ENCODE assay signal across 20 mouse cellular contexts in the genomic region with DNA sequence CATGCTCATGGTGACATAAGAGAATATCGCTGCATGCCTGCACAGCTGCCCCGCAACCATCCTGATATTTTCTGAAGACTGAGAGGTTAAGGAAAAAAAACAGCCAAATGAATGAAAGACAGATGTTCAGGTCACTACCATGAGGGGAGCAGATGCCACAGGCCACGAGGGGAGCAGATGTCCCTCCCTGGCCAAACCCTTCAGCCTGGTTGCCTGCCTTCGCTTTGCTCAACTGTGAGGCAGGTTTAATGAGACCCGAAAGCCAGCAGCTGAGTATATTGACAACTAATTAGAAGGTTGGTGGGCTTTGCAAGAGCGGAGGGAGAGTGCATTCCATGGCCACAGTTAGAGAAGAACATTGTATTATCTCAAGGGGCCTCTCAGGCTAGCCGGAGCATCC.
DNase-seq lines count a peak whose midpoint lies in the region; ATAC-seq and TF ChIP-seq lines count a peak whose summit lies in the region.
"Had no signal": no experiment of that assay in that cellular context is flagged by ENCODE, and none has a peak within 500 bp of the region (broad histone marks: within the 10 kb centered on the region; RNA-seq: fewer than 3 reads in every experiment).

No protein-coding gene starts in this region.

- ATAC-seq in forebrain, embryonic 11.5 days (replicated peaks; ENCODE audit: low FRiP score) = no peak
- ATAC-seq in forebrain, postnatal 0 days = no peak
- no peak for ATAC-seq in neural tube, embryonic 15.5 days (ENCODE audit: low FRiP score)
- ATAC-seq: midbrain, embryonic 15.5 days had no signal

- no peaks in the 10 kb centered on the region for H3K36me3 ChIP-seq in forebrain, embryonic 11.5 days (ENCODE audit: control insufficient read depth, insufficient read depth, low read length)
- H3K36me3 ChIP-seq in forebrain, postnatal 0 days (ENCODE audit: insufficient read depth) = no peaks in the 10 kb centered on the region
- no peaks in the 10 kb centered on the region for H3K36me3 ChIP-seq in neural tube, embryonic 15.5 days
- H3K36me3 ChIP-seq in limb, embryonic 10.5 days = no peaks in the 10 kb centered on the region
- H3K36me3 ChIP-seq: midbrain, embryonic 15.5 days; neural tube, embryonic 12.5 days had no signal

- H3K27me3 ChIP-seq in forebrain, embryonic 11.5 days (ENCODE audit: control insufficient read depth, insufficient read depth, low read length) = no peaks in the 10 kb centered on the region
- H3K27me3 ChIP-seq in forebrain, postnatal 0 days (ENCODE audit: insufficient read depth, low read length) = no peaks in the 10 kb centered on the region
- H3K27me3 ChIP-seq in neural tube, embryonic 15.5 days (replicated peaks) = no peaks in the 10 kb centered on the region
- no peaks in the 10 kb centered on the region for H3K27me3 ChIP-seq in limb, embryonic 10.5 days (ENCODE audit: low read depth, poor library complexity, severe bottlenecking)
- H3K27me3 ChIP-seq: midbrain, embryonic 15.5 days; neural tube, embryonic 12.5 days had no signal

- no peak for TF ChIP-seq CTCF in forebrain, postnatal 0 days (IDR thresholded peaks at IDR 0.05; ENCODE audit: low read depth)

- no peak overlapping the region for H3K27ac ChIP-seq in forebrain, embryonic 11.5 days (ENCODE audit: low read depth, low read length)
- no peak overlapping the region for H3K27ac ChIP-seq in forebrain, postnatal 0 days (ENCODE audit: low read depth, low read length)
- H3K27ac ChIP-seq in neural tube, embryonic 15.5 days (replicated peaks) = no peak overlapping the region
- peak overlapping the region; percentile 72 for H3K27ac ChIP-seq in limb, embryonic 10.5 days
- H3K27ac ChIP-seq: midbrain, embryonic 15.5 days; neural tube, embryonic 12.5 days had no signal

- no peaks in the 10 kb centered on the region; the same call in 1 of the 2 replicates for H3K9me3 ChIP-seq in forebrain, embryonic 11.5 days (ENCODE audit: control insufficient read depth, low read length)
- peaks cover 6% of the 10 kb centered on the region; the same call in 1 of the 2 replicates for H3K9me3 ChIP-seq in forebrain, postnatal 0 days (ENCODE audit: low read length)
- no peaks in the 10 kb centered on the region for H3K9me3 ChIP-seq in neural tube, embryonic 15.5 days (replicated peaks)
- H3K9me3 ChIP-seq in limb, embryonic 10.5 days (replicated peaks) = no peaks in the 10 kb centered on the region
- H3K9me3 ChIP-seq: midbrain, embryonic 15.5 days had no signal

- peaks cover 5% of the 10 kb centered on the region; the same call in 1 of the 2 replicates for H3K4me1 ChIP-seq in forebrain, embryonic 11.5 days (replicated peaks; ENCODE audit: control insufficient read depth, insufficient read depth, low read length)
- no peaks in the 10 kb centered on the region for H3K4me1 ChIP-seq in forebrain, postnatal 0 days (ENCODE audit: insufficient read depth)
- H3K4me1 ChIP-seq in neural tube, embryonic 15.5 days = peaks cover 20% of the 10 kb centered on the region
- H3K4me1 ChIP-seq in limb, embryonic 10.5 days = peaks cover 54% of the 10 kb centered on the region
- H3K4me1 ChIP-seq: neural tube, embryonic 12.5 days had no signal

- H3K9ac ChIP-seq in forebrain, embryonic 11.5 days (ENCODE audit: low read length) = no peak overlapping the region
- H3K9ac ChIP-seq in forebrain, postnatal 0 days = no peak overlapping the region
- H3K9ac ChIP-seq in neural tube, embryonic 15.5 days (replicated peaks) = no peak overlapping the region
- H3K9ac ChIP-seq: midbrain, embryonic 15.5 days; neural tube, embryonic 12.5 days had no signal

- 52% methylated on average over 7 of the region's 7 CpGs for WGBS in forebrain, embryonic 11.5 days
- WGBS in forebrain, postnatal 0 days = 66% methylated on average over 7 of the region's 7 CpGs
- 73% methylated on average over 7 of the region's 7 CpGs for WGBS in neural tube, embryonic 15.5 days
- 35% methylated on average over 7 of the region's 7 CpGs for WGBS in limb, embryonic 10.5 days

- DNase-seq in forebrain, embryonic 11.5 days (ENCODE audit: low spot score) = peak; percentile 59
- DNase-seq in forebrain, postnatal 0 days = no peak
- peak; percentile 69 for DNase-seq in neural tube, embryonic 10.5 days (ENCODE audit: extremely low spot score, low spot score)
- peak; percentile 82 for DNase-seq in limb, embryonic 10.5 days (ENCODE audit: low spot score)
- no peak for DNase-seq in cerebellum, postnatal 25 days
- DNase-seq in MN1 (ENCODE audit: low spot score) = no peak
- DNase-seq in kidney, postnatal 36 days = no peak
- DNase-seq: adrenal gland, adult 8-10 months; cerebellum, adult 11-12 months; cerebellum, postnatal 36 days; gastrocnemius, postnatal 10 days; heart, adult 18-20 months; kidney, adult 2 months; kidney, postnatal 4 days; lung, adult 18-20 months; right cerebral cortex, postnatal 4 days; thymus, postnatal 36 days had no signal

- H3K4me2 ChIP-seq in forebrain, embryonic 11.5 days (ENCODE audit: low read depth, low read length, severe bottlenecking) = no peak overlapping the region
- no peak overlapping the region for H3K4me2 ChIP-seq in forebrain, postnatal 0 days (ENCODE audit: low read depth)
- H3K4me2 ChIP-seq in neural tube, embryonic 15.5 days = no peak overlapping the region
- H3K4me2 ChIP-seq: midbrain, embryonic 15.5 days; neural tube, embryonic 12.5 days had no signal

- H3K4me3 ChIP-seq in forebrain, embryonic 11.5 days (ENCODE audit: low read depth, low read length) = no peak overlapping the region
- no peak overlapping the region for H3K4me3 ChIP-seq in forebrain, postnatal 0 days (ENCODE audit: low read depth, low read length)
- no peak overlapping the region for H3K4me3 ChIP-seq in neural tube, embryonic 15.5 days (replicated peaks)
- H3K4me3 ChIP-seq in limb, embryonic 10.5 days = no peak overlapping the region
- H3K4me3 ChIP-seq: midbrain, embryonic 15.5 days; neural tube, embryonic 12.5 days had no signal

Comparison
In these comparisons a context has a peak if more than half of its experiments do, and no peak if none do; other contexts are left out.
1. DNase-seq: peak in forebrain, embryonic 11.5 days (single experiment), neural tube, embryonic 10.5 days (single experiment) and limb, embryonic 10.5 days (single experiment); none in forebrain, postnatal 0 days (single experiment), cerebellum, postnatal 25 days (0 of 2), MN1 (single experiment) and kidney, postnatal 36 days (0 of 2).